Mouse (Mus musculus): ENCODE data around the gene Abcd2.

- no peak for TF ChIP-seq POLR2A (IDR thresholded peaks at IDR 0.05; ENCODE audit: insufficient read depth, low read depth, low read length)
- TF ChIP-seq CTCF (IDR thresholded peaks at IDR 0.05; ENCODE audit: insufficient read depth, low read depth, low read length) = no peak
These were observed 49.2 kb upstream of the Abcd2 start for GRCm38 (mm10) chr15:91240683-91241335.

Measured in olfactory bulb, adult 2 months (tissue).